Mouse (Mus musculus): Measurements from ENCODE around the gene Neurl4. TPM values are rescaled to one million over a fixed set of nuclear protein-coding genes. Genes with fewer than 3 reads are reported as not detected.
"Not testable (repeated sequence)": the region's sequence is repeated elsewhere in the genome, so short reads cannot be mapped to it uniquely, and the experiment has no call there.

Gene Neurl4
- polyA plus RNA-seq (2012; rRNA removed): 47.7 and 58.1 TPM in 2 replicates

GRCm38 (mm10) chr11:69900471-69901405, at the start of gene Neurl4, which contains the start of gene 2810408A11Rik:
TSS of gene Neurl4 (plus strand) at chr11:69901072.
TSS of gene 2810408A11Rik (minus strand) at chr11:69900987.
- Histone ChIP-seq H3K4me1 (ENCODE audit: control insufficient read depth, insufficient read depth, low read length) (peaks cover 3% of the 10 kb centered on the region; the same call in 1 of the 2 replicates), H3K4me3 (replicated peaks; ENCODE audit: extremely low read depth, low read depth, low read length) (peak within 1 kb of the TSS; percentile 77)
- no peak for TF ChIP-seq CTCF (IDR thresholded peaks at IDR 0.05; ENCODE audit: insufficient read depth, low read length)
- peak; percentile 74; the same call in 1 of the 2 replicates for TF ChIP-seq POLR2A (IDR thresholded peaks at IDR 0.05; ENCODE audit: borderline replicate concordance, extremely low read depth, low read depth, low read length)
- peak; percentile 86 for DNase-seq
- under 1% methylated on average over 38 of the region's 38 CpGs for WGBS

- Histone ChIP-seq H3K4me3 (replicated peaks; ENCODE audit: extremely low read depth, low read depth, low read length) (no peak overlapping the region), H3K4me1 (ENCODE audit: control insufficient read depth, insufficient read depth, low read length) (peaks cover 22% of the 10 kb centered on the region)
- DNase-seq: no peak
- no peak for TF ChIP-seq POLR2A (IDR thresholded peaks at IDR 0.05; ENCODE audit: borderline replicate concordance, extremely low read depth, low read depth, low read length)
- TF ChIP-seq CTCF (IDR thresholded peaks at IDR 0.05; ENCODE audit: insufficient read depth, low read length): no peak
- WGBS: 41% methylated on average over 7 of the region's 7 CpGs
Observed at GRCm38 (mm10) chr11:69853994-69854393, 46.9 kb upstream of the Neurl4 start.

GRCm38 (mm10) chr11:69854680-69855079, 46.2 kb upstream of the Neurl4 start:
- H3K4me1 ChIP-seq (ENCODE audit: control insufficient read depth, insufficient read depth, low read length): peaks cover 16% of the 10 kb centered on the region
- 58% methylated on average over 10 of the region's 10 CpGs for WGBS

GRCm38 (mm10) chr11:69855347-69855746, 45.5 kb upstream of the Neurl4 start:
- TF ChIP-seq CTCF (IDR thresholded peaks at IDR 0.05; ENCODE audit: insufficient read depth, low read length): no peak
- H3K4me1 ChIP-seq (ENCODE audit: control insufficient read depth, insufficient read depth, low read length): peaks cover 12% of the 10 kb centered on the region
- 34% methylated on average over 16 of the region's 16 CpGs for WGBS
- no peak overlapping the region for H3K4me3 ChIP-seq (replicated peaks; ENCODE audit: extremely low read depth, low read depth, low read length)
- DNase-seq: no peak

More at GRCm38 (mm10) chr11:69854680-69855079, 46.2 kb upstream of the Neurl4 start:
- H3K4me3 ChIP-seq (replicated peaks; ENCODE audit: extremely low read depth, low read depth, low read length): no peak overlapping the region
- no peak for TF ChIP-seq CTCF (IDR thresholded peaks at IDR 0.05; ENCODE audit: insufficient read depth, low read length)
- no peak for TF ChIP-seq POLR2A (IDR thresholded peaks at IDR 0.05; ENCODE audit: borderline replicate concordance, extremely low read depth, low read depth, low read length)
- no peak for DNase-seq

GRCm38 (mm10) chr11:69858113-69858998, 42.5 kb upstream of the Neurl4 start, which contains the start of gene Tnk1:
TSS of gene Tnk1 (minus strand) at chr11:69858730.
- peak within 1 kb of the TSS; percentile 63 for H3K4me3 ChIP-seq (replicated peaks; ENCODE audit: extremely low read depth, low read depth, low read length)
- WGBS: 31% methylated on average over 29 of the region's 30 CpGs
- peak; percentile 66 for DNase-seq

GRCm38 (mm10) chr11:69863729-69864128, 37.1 kb upstream of the Neurl4 start:
- WGBS: 68% methylated on average over 3 of the region's 3 CpGs
- not testable (repeated sequence) for H3K4me3 ChIP-seq (replicated peaks; ENCODE audit: extremely low read depth, low read depth, low read length); DNase-seq; H3K4me1 ChIP-seq (ENCODE audit: control insufficient read depth, insufficient read depth, low read length)

More at GRCm38 (mm10) chr11:69858113-69858998, 42.5 kb upstream of the Neurl4 start, which contains the start of gene Tnk1:
- peaks cover 6% of the 10 kb centered on the region for H3K4me1 ChIP-seq (ENCODE audit: control insufficient read depth, insufficient read depth, low read length)
- TF ChIP-seq POLR2A (IDR thresholded peaks at IDR 0.05; ENCODE audit: borderline replicate concordance, extremely low read depth, low read depth, low read length): peak; percentile 41; the same call in 1 of the 2 replicates
- TF ChIP-seq CTCF (IDR thresholded peaks at IDR 0.05; ENCODE audit: insufficient read depth, low read length): no peak

- no peak for TF ChIP-seq POLR2A (IDR thresholded peaks at IDR 0.05; ENCODE audit: borderline replicate concordance, extremely low read depth, low read depth, low read length)
- no peak for TF ChIP-seq CTCF (IDR thresholded peaks at IDR 0.05; ENCODE audit: insufficient read depth, low read length)
- H3K4me3 ChIP-seq (replicated peaks; ENCODE audit: extremely low read depth, low read depth, low read length): no peak overlapping the region
- no peak for DNase-seq
- H3K4me1 ChIP-seq (ENCODE audit: control insufficient read depth, insufficient read depth, low read length): no peaks in the 10 kb centered on the region; the same call in 1 of the 2 replicates
- 48% methylated on average over 8 of the region's 8 CpGs for WGBS
Observed at GRCm38 (mm10) chr11:69864138-69864860, 36.6 kb upstream of the Neurl4 start.

- WGBS: 63% methylated on average over 9 of the region's 9 CpGs
- no peaks in the 10 kb centered on the region; the same call in 1 of the 2 replicates for H3K4me1 ChIP-seq (ENCODE audit: control insufficient read depth, insufficient read depth, low read length)
- DNase-seq: no peak
- no peak overlapping the region for H3K4me3 ChIP-seq (replicated peaks; ENCODE audit: extremely low read depth, low read depth, low read length)
- no peak for TF ChIP-seq CTCF (IDR thresholded peaks at IDR 0.05; ENCODE audit: insufficient read depth, low read length)
- no peak; the same call in 1 of the 2 replicates for TF ChIP-seq POLR2A (IDR thresholded peaks at IDR 0.05; ENCODE audit: borderline replicate concordance, extremely low read depth, low read depth, low read length)
Observed at GRCm38 (mm10) chr11:69865561-69865960, 35.3 kb upstream of the Neurl4 start.
